Mouse (Mus musculus) ES-E14 (cell line): ENCODE measurements around the gene Cnot2. TPM values are rescaled to one million over a fixed set of nuclear protein-coding genes. Genes with fewer than 3 reads are reported as not detected.

Experiments
- DNase-seq: peaks from one replicate; pipeline ENCODE4 v3.0.0-alpha.2; 2013; ENCODE audit warnings: low read depth, low spot score
- H3K27ac ChIP-seq: 2 replicates; pipeline ENCODE4 v1.5.1; 2012; ENCODE audit warnings: low read depth, mild to moderate bottlenecking, low read length, moderate library complexity, mixed read lengths; ENCODE audit not compliant: poor library complexity, insufficient read depth, severe bottlenecking
- H3K36me3 ChIP-seq: 2 replicates; pipeline ENCODE4 v1.6.1; 2012; ENCODE audit warnings: mild to moderate bottlenecking, low read length, moderate library complexity, mixed read lengths; ENCODE audit not compliant: control insufficient read depth, poor library complexity, insufficient read depth, severe bottlenecking
- H3K4me1 ChIP-seq, 2 experiments: fragments of 150-350 bp in 1 of 2; sonication (generic) in 1 of 2; 2 replicates each; pipeline ENCODE4 v1.6.1; 2012; ENCODE audit warnings: low read length in 2 of 2, mild to moderate bottlenecking in 1 of 2, mixed read lengths in 1 of 2; ENCODE audit not compliant: control insufficient read depth in 2 of 2, insufficient read depth in 2 of 2, poor library complexity in 1 of 2
- H3K4me3 ChIP-seq, 2 experiments: fragments of 150-350 bp in 1 of 2; sonication (generic) in 1 of 2; 2 replicates each; pipeline ENCODE4 v1.5.1; 2012; ENCODE audit warnings: low read length in 2 of 2, low read depth in 1 of 2, mild to moderate bottlenecking in 1 of 2, mixed read lengths in 1 of 2; ENCODE audit not compliant: insufficient read depth in 1 of 2, poor library complexity in 1 of 2, severe bottlenecking in 1 of 2
- H3K9ac ChIP-seq: 2 replicates; pipeline ENCODE4 v1.6.1; 2012; ENCODE audit warnings: low read depth, mild to moderate bottlenecking, low read length, mixed read lengths; ENCODE audit not compliant: poor library complexity, insufficient read depth, severe bottlenecking
- H3K9me3 ChIP-seq: fragments of 150-350 bp; sonication (generic); 2 replicates; pipeline ENCODE4 v1.6.1; 2012; ENCODE audit warnings: low read depth, mild to moderate bottlenecking, low read length; ENCODE audit not compliant: control insufficient read depth, insufficient read depth
- CHD2 ChIP-seq: IDR thresholded peaks from 2 replicates; pipeline ENCODE4 v1.6.1; 2014; ENCODE audit warnings: mild to moderate bottlenecking, low read depth, low read length, inconsistent platforms
- HCFC1 ChIP-seq: IDR thresholded peaks from 2 replicates; pipeline ENCODE4 v1.6.1; 2012; ENCODE audit warnings: low read length, inconsistent platforms, borderline replicate concordance; ENCODE audit not compliant: insufficient read depth
- MAFK ChIP-seq: IDR thresholded peaks from 2 replicates; pipeline ENCODE4 v1.6.1; 2014; ENCODE audit warnings: mild to moderate bottlenecking, low read depth, low read length, inconsistent platforms; ENCODE audit not compliant: insufficient read depth
- ZC3H11A ChIP-seq: IDR thresholded peaks from 2 replicates; pipeline ENCODE4 v1.6.1; 2012; ENCODE audit warnings: low read depth, mild to moderate bottlenecking, inconsistent platforms, low read length, borderline replicate concordance
- ZNF384 ChIP-seq: IDR thresholded peaks from 2 replicates; pipeline ENCODE4 v1.6.1; 2012; ENCODE audit warnings: low read depth, low read length, inconsistent platforms
- in situ Hi-C, 2 experiments: fragments of 600-800 bp; cut with MboI; formaldehyde crosslinking; loops; one replicate each; pipeline ENCODE4 v1.15.1; 2025; ENCODE audit warnings: low sequenced_read_pairs in 2 of 2, inconsistent platforms in 1 of 2; ENCODE audit not compliant: unreplicated experiment in 2 of 2
- total RNA-seq: library from RNA; depleted of rRNA; stranded (reverse); fragments of 300-350 nt; gene quantifications from 2 replicates; pipeline ENCODE4 v1.2.3, GENCODE M21; 2012; rRNA removed

Gene Cnot2
- total RNA-seq, 1 experiment, result 80.5 TPM

DNA sequence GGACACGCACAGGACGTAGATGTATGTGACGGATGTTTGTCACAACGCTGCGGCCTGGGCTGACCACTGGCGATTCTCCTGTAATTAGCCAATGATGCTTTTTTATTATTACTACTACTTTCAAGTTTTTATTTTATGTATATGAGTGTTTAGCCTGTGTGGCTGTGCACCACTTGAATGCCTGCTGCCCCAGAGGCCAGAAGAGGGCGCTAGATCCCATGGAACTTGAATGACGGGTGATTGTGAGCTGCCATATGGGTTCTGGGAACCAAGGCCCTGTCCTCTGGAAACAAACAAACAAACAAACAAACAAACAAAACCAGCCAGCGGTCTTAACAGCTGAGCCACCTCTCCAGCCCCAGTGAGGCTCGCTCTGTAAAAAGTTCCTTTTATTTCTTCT is 136.9 kb downstream of the Cnot2 start:
- Histone ChIP-seq H3K9ac (no peak overlapping the region), H3K4me1 (no peaks in the 10 kb centered on the region), H3K9me3 (no peaks in the 10 kb centered on the region), H3K4me3 (peak overlapping the region; percentile 5 to 34; a peak in 1 of 4 replicates), H3K36me3 (no peaks in the 10 kb centered on the region), H3K27ac (no peak overlapping the region)
- TF ChIP-seq ZC3H11A (no peak), CHD2 (no peak), ZNF384 (no peak), HCFC1 (no peak), MAFK (no peak)
- in situ Hi-C loops, result no loop called here
- DNase-seq, result peak; percentile 62

- H3K4me3 ChIP-seq, result no peak overlapping the region
- in situ Hi-C loops, result no loop called here
- peaks cover 3% of the 10 kb centered on the region for H3K9me3 ChIP-seq
- no peaks in the 10 kb centered on the region for H3K36me3 ChIP-seq
- TF ChIP-seq CHD2 (no peak), MAFK (no peak), HCFC1 (no peak), ZC3H11A (no peak), ZNF384 (no peak)
- no peak overlapping the region for H3K27ac ChIP-seq
- H3K9ac ChIP-seq, result no peak overlapping the region
- DNase-seq, result no peak
- no peaks in the 10 kb centered on the region for H3K4me1 ChIP-seq
Measured at GRCm38 (mm10) chr10:116440946-116441345, 140.4 kb downstream of the Cnot2 start.

DNA sequence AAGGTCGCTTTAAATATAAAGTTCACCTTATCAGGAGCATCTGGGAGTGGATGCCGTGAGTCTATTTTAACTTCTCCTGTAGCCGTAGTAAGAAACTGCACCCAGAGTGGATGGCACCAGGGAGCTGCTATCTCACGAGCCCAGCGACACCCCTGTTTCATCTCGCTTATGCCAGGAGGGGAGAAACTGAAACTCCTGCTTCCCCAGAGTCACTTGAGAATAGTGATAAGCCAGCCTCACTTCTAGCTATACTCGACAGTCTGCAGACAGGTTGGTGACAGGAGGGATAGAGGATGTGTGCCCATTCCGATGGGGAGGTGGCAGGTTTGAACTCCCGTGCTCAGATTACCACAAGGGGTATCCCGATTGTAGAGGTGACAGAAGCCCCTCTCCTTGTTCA is 141.2 kb downstream of the Cnot2 start:
- no peak overlapping the region for H3K4me3 ChIP-seq
- no peaks in the 10 kb centered on the region for H3K4me1 ChIP-seq
- in situ Hi-C loops, result no loop called here
- H3K9ac ChIP-seq, result no peak overlapping the region
- no peak for DNase-seq
- no peak overlapping the region for H3K27ac ChIP-seq
- peaks cover 3% of the 10 kb centered on the region for H3K9me3 ChIP-seq
- H3K36me3 ChIP-seq, result no peaks in the 10 kb centered on the region
- TF ChIP-seq CHD2 (no peak), ZC3H11A (no peak), MAFK (no peak), ZNF384 (no peak), HCFC1 (no peak)

DNA sequence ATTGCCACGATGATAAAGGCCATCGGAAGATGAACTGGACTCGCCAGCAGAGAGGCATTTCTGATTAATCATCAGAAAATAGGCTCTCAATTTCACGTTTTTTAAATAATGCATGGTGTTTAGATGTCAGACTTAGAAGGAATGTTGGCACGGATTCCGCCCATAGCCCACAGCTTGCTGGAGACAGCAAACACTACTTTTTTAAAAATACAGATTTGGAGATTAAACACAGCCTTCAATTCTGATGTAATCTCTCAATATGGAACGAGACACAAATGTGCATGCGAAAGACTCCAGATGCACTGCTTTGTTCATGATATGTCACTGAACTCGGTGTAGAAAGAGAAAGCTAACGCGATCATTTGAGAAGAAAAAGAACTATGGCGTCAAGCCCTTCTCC is 145.9 kb downstream of the Cnot2 start:
- Histone ChIP-seq H3K4me3 (no peak overlapping the region), H3K9ac (no peak overlapping the region), H3K27ac (no peak overlapping the region), H3K9me3 (peaks cover 3% of the 10 kb centered on the region), H3K36me3 (no peaks in the 10 kb centered on the region), H3K4me1 (no peaks in the 10 kb centered on the region)
- in situ Hi-C loops, result no loop called here
- TF ChIP-seq ZC3H11A (no peak), CHD2 (no peak), ZNF384 (no peak), MAFK (no peak), HCFC1 (no peak)
- no peak for DNase-seq

Other genes with a start within 250 kb of the Cnot2 start
- 1.8 and 2.4 TPM in 2 replicates for gene Kcnmb4, start 107.6 kb downstream of the Cnot2 start, total RNA-seq